Mouse (Mus musculus): ENCODE results near the gene Syn1. TPM values are rescaled to one million over a fixed set of nuclear protein-coding genes. Genes with fewer than 3 reads are reported as not detected.
A peak's percentile ranks its signal among the peaks of the same experiment; 100 is the strongest.

Gene Syn1
- polyA plus RNA-seq, 1 experiment from 2014 or later: 96.9 TPM

DNA sequence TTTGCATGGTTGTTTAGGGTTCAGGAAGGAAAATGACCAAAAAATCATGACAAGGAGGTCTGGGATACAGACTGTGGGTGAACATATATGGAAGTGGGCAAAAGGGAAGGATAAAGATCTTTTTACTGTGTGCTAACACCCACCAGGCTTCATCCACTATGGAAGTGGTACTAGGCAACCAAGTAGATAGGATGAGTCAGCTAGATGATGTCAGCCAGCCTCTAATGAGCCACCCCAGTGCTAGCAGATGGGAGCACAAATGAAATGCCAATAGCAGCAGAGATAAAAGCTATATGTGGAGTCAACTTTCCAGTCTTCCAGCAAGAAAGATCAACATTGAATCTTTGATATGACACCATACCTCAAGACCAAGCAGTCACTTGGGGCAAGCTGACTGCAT is 5.7 kb downstream of the Syn1 start:
- Histone ChIP-seq H3K9me3 (replicated peaks) (no peaks in the 10 kb centered on the region), H3K9ac (replicated peaks) (no peak overlapping the region), H3K27me3 (replicated peaks) (no peaks in the 10 kb centered on the region), H3K4me1 (peaks cover 9% of the 10 kb centered on the region; the same call in 1 of the 2 replicates), H3K4me3 (replicated peaks) (no peak overlapping the region), H3K36me3 (no peaks in the 10 kb centered on the region), H3K4me2 (no peak overlapping the region), H3K27ac (replicated peaks) (no peak overlapping the region)
- ATAC-seq (ENCODE audit: low FRiP score): no peak

DNA sequence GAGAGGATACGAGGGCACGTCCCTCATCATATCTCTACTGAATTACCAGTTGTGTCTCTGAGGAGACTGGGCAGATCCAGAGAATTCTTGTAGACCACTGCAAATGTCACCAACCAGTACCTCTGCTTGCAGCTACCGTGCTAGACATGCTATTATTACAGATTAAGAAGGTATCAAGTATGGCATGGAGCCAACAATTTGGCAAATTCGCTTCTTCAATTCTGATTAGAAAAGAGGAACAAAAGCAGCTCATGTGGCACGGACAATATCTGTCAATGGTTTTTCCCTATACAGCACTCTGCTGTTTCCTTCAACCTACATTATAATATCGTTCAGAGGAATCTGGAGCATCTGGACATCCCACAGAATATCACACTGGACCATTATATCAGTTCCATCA is 7.1 kb downstream of the Syn1 start:
- no peaks in the 10 kb centered on the region for H3K27me3 ChIP-seq (replicated peaks)
- H3K36me3 ChIP-seq: peaks cover 6% of the 10 kb centered on the region; the same call in 1 of the 2 replicates
- no peaks in the 10 kb centered on the region for H3K9me3 ChIP-seq (replicated peaks)
- no peak overlapping the region for H3K9ac ChIP-seq (replicated peaks)
- ATAC-seq (ENCODE audit: low FRiP score): no peak
- H3K4me2 ChIP-seq: no peak overlapping the region
- WGBS: 88% methylated on average over 6 of the region's 6 CpGs
- peaks cover 5% of the 10 kb centered on the region; the same call in 1 of the 2 replicates for H3K4me1 ChIP-seq
- H3K27ac ChIP-seq (replicated peaks): no peak overlapping the region
- H3K4me3 ChIP-seq (replicated peaks): no peak overlapping the region

DNA sequence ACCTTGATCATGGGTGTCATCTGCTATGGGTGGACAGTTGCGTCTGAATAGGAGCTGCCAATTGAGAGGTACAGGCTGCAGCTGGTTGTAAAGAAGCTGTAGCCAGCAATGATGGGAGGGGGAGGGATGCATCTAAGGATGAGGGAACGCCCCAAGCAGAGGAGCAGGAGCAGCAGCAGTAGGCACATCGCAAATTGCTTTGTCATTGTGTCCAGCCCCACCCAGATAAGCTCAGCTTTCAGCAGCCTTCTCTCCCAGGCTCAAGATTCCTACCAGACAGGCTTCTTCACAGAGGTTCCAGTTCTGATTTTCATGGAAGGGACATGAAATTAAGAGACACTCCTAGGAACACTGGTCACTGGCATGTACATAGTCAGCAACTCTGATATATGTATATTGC is 10.7 kb downstream of the Syn1 start:
- WGBS: 22% methylated on average over 3 of the region's 3 CpGs
- H3K27ac ChIP-seq (replicated peaks): no peak overlapping the region
- no peaks in the 10 kb centered on the region for H3K4me1 ChIP-seq
- H3K27me3 ChIP-seq (replicated peaks): no peaks in the 10 kb centered on the region
- H3K4me3 ChIP-seq (replicated peaks): no peak overlapping the region
- no peak overlapping the region for H3K4me2 ChIP-seq
- H3K36me3 ChIP-seq: peaks cover 6% of the 10 kb centered on the region; the same call in 1 of the 2 replicates
- H3K9ac ChIP-seq (replicated peaks): no peak overlapping the region
- H3K9me3 ChIP-seq (replicated peaks): no peaks in the 10 kb centered on the region
- ATAC-seq (ENCODE audit: low FRiP score): no peak

DNA sequence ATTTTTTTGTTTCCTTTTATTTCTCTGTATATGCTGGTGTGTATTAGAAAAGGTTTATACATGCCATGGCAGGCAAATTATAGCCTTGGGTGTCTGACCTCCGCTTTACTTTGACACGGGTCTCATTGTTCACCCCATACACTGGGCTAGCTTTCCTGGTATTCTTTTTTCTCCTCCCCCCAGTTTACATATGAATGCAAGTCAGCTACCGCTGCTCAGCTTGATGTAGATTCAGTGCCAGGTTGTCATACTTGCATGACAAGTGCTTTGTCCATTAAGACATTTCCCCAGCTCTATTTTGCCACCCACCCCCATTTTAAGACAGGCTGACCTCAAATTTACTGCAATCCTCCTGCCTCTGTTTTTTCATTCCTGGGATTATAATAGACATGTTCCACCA is 45.6 kb downstream of the Syn1 start:
- no peak overlapping the region for H3K9ac ChIP-seq (replicated peaks)
- no peaks in the 10 kb centered on the region for H3K27me3 ChIP-seq (replicated peaks)
- H3K4me1 ChIP-seq: no peaks in the 10 kb centered on the region
- WGBS: 32% methylated on average over 3 of the region's 3 CpGs
- H3K9me3 ChIP-seq (replicated peaks): no peaks in the 10 kb centered on the region
- H3K4me2 ChIP-seq: no peak overlapping the region
- no peak overlapping the region for H3K4me3 ChIP-seq (replicated peaks)
- no peaks in the 10 kb centered on the region for H3K36me3 ChIP-seq
- no peak overlapping the region for H3K27ac ChIP-seq (replicated peaks)
- ATAC-seq (ENCODE audit: low FRiP score): no peak

DNA sequence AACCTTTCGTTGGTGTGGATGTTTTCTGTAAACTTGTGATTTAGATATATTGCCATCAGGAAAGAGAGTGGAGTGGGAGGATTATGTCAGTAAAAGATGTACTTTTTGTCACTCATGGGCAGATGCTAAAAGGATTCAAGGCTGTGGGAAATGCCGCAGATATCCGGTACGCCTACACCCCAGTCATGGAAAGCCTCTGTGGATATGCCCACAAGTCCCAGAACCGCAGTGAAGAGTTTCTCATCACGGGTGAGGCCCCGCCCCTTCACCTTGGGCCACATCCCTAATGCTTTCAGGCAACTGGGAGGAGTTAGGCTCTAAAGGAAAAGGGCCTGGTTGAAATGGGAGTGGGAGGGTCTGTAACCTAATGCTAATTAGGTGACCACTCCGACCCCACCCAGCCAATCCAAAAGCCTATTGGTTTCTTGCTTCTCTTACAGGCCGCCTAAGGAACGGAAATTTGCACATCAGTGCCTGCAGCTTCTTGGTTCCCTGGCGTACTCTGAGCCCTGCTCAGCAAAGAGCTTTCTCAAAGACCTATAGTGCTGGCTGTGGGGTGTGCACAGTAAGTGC is 47.8 kb downstream of the Syn1 start:
- H3K4me1 ChIP-seq: no peaks in the 10 kb centered on the region
- H3K9ac ChIP-seq (replicated peaks): no peak overlapping the region
- WGBS: 38% methylated on average over 11 of the region's 11 CpGs
- H3K9me3 ChIP-seq (replicated peaks): no peaks in the 10 kb centered on the region
- H3K27ac ChIP-seq (replicated peaks): no peak overlapping the region
- H3K4me2 ChIP-seq: no peak overlapping the region
- no peak overlapping the region for H3K4me3 ChIP-seq (replicated peaks)
- no peak for ATAC-seq (ENCODE audit: low FRiP score)
- H3K36me3 ChIP-seq: no peaks in the 10 kb centered on the region
- H3K27me3 ChIP-seq (replicated peaks): no peaks in the 10 kb centered on the region

DNA sequence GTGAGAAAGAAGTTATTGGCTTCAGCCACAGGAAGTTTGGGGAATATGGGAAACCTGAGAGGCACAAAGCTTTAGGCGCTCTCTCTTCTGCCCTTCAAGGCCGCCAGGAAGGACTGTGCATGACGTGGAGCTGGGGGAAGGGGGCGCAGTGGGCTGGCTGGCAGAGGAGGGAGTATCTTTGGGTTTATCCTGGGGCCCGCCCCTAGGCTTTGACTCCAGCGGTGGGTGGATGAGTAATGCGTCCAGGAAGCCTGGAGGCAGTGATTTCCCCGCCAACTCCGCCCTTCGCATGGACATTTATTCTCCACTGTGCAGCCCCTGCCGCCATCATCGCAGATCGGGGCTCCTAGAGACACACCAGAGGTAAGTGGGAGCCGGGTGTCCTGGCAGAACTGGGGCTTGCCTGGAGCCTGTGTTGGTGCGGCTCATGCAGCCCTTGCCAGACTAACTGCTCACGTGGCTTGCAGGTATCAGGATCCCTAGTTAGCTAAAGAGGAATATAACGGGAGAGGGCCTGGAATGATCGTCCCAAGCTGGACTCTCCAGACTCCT is 50.8 kb downstream of the Syn1 start, which contains the start of gene Timp1:
Timp1 (plus strand) TSS at position 205 of the 552 bp plus-strand sequence.
- Histone ChIP-seq H3K4me1 (no peaks in the 10 kb centered on the region), H3K27me3 (replicated peaks) (no peaks in the 10 kb centered on the region), H3K4me2 (peak within 1 kb of the TSS; percentile 36), H3K9me3 (replicated peaks) (no peaks in the 10 kb centered on the region), H3K9ac (replicated peaks) (0 out of 2 replicates have a peak within 1 kb of the TSS, but pooled peaks have one; percentile 5), H3K36me3 (no peaks in the 10 kb centered on the region), H3K27ac (replicated peaks) (no peak within 1 kb of the TSS), H3K4me3 (replicated peaks) (0 out of 2 replicates have a peak within 1 kb of the TSS, but pooled peaks have one; percentile 12)
- no peak for ATAC-seq (ENCODE audit: low FRiP score)
- WGBS: 35% methylated on average over 18 of the region's 18 CpGs

DNA sequence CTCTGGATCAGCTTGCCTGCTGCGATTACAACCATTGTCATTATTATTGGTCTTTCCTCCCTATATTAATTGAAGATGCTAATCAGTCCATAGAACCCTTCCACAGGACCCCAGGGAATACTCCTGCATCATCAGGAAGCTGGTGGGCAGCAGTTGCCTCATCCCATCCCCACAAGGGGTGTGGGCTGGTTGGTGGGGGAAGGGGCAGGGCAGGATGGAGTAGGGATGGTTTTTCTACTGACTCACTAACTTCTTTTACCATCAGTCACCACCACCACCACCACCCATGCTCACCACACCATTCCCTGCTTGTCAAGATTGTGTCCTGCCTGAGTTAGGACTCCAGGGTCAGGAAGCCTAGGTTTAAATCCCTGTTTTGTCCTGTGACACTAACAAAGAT is 51.6 kb downstream of the Syn1 start:
- 50% methylated on average over 1 of the region's 1 CpGs for WGBS
- H3K36me3 ChIP-seq: no peaks in the 10 kb centered on the region
- no peak overlapping the region for H3K4me3 ChIP-seq (replicated peaks)
- no peak overlapping the region for H3K27ac ChIP-seq (replicated peaks)
- no peaks in the 10 kb centered on the region for H3K4me1 ChIP-seq
- H3K9ac ChIP-seq (replicated peaks): no peak overlapping the region
- no peak for ATAC-seq (ENCODE audit: low FRiP score)
- H3K4me2 ChIP-seq: no peak overlapping the region
- H3K9me3 ChIP-seq (replicated peaks): no peaks in the 10 kb centered on the region
- H3K27me3 ChIP-seq (replicated peaks): no peaks in the 10 kb centered on the region

DNA sequence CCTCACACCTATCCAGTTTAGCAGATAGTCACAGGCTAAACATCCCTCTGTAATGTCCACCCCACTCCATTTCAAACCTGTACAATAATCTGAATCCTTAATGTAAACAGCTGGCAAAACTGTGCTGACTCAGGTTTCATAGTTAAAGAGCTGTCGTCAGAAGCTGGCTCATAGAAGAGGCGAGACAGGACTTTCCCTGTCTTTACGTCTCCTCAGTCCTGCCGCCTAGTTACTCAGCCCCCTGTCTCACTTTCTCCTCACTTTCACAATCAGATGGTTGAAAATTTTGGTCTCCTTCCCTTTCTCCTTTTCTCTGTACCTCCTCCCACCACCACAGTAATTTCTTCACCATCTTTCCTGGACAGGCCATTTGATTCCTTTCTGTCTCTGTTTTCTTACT is 52.7 kb downstream of the Syn1 start:
- H3K4me1 ChIP-seq: no peaks in the 10 kb centered on the region
- H3K4me2 ChIP-seq: no peak overlapping the region
- H3K9me3 ChIP-seq (replicated peaks): no peaks in the 10 kb centered on the region
- no peaks in the 10 kb centered on the region for H3K36me3 ChIP-seq
- H3K4me3 ChIP-seq (replicated peaks): no peak overlapping the region
- H3K9ac ChIP-seq (replicated peaks): no peak overlapping the region
- H3K27ac ChIP-seq (replicated peaks): no peak overlapping the region
- no peaks in the 10 kb centered on the region for H3K27me3 ChIP-seq (replicated peaks)
- 76% methylated on average over 4 of the region's 4 CpGs for WGBS
- ATAC-seq (ENCODE audit: low FRiP score): no peak

DNA sequence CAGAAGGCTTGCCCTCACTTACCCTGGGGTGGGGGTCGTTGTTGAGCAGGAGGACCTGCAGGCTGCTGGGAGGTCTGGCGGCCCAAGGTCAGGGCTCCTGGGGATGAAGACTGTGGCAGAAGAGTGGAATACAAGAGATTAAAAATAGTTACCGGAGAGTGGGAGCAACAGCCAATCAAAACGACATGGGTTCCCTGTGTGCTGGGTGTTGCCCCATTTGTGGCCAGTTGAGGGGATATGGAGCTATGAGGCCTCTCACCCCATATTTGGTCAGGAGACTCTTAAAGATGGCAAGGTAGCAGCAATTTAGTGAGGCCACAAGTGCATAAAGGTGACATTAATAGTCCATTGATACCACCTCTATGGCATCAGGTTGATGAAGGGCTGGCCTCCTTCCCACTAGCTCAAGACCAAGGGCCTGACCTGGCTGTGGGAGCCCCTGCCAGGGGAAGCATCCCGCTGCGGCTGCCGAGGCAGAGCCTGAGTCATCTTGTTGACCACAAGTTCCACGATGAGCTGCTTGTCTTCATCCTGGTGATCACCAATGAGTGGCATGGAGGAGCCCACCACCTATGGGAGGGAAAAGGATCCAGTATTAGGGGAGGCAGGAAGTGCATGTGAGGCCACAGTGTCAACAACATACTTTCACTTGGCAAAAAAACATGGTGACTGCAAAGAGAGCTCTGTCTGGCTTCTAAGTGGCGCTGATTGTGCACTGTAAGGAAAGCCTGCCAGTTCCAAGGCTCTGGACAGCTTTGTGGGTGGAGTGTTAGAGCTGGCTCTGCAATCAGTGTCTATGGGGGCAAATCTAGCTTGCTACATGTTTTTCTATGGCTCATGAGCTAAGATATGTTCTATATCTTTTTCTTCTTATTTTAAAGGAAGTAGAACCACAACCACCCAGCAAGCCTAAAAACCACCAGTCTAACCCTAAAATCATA is 57.4 kb downstream of the Syn1 start:
- H3K27me3 ChIP-seq (replicated peaks): no peaks in the 10 kb centered on the region
- no peaks in the 10 kb centered on the region for H3K9me3 ChIP-seq (replicated peaks)
- H3K4me3 ChIP-seq (replicated peaks): no peak overlapping the region
- H3K27ac ChIP-seq (replicated peaks): no peak overlapping the region
- H3K4me2 ChIP-seq: no peak overlapping the region
- WGBS: 86% methylated on average over 9 of the region's 9 CpGs
- 0 out of 2 replicates have a peak, but pooled peaks cover 2% of the 10 kb centered on the region for H3K36me3 ChIP-seq
- 0 out of 2 replicates have a peak, but pooled peaks cover 3% of the 10 kb centered on the region for H3K4me1 ChIP-seq
- ATAC-seq (ENCODE audit: low FRiP score): no peak
- H3K9ac ChIP-seq (replicated peaks): no peak overlapping the region

DNA sequence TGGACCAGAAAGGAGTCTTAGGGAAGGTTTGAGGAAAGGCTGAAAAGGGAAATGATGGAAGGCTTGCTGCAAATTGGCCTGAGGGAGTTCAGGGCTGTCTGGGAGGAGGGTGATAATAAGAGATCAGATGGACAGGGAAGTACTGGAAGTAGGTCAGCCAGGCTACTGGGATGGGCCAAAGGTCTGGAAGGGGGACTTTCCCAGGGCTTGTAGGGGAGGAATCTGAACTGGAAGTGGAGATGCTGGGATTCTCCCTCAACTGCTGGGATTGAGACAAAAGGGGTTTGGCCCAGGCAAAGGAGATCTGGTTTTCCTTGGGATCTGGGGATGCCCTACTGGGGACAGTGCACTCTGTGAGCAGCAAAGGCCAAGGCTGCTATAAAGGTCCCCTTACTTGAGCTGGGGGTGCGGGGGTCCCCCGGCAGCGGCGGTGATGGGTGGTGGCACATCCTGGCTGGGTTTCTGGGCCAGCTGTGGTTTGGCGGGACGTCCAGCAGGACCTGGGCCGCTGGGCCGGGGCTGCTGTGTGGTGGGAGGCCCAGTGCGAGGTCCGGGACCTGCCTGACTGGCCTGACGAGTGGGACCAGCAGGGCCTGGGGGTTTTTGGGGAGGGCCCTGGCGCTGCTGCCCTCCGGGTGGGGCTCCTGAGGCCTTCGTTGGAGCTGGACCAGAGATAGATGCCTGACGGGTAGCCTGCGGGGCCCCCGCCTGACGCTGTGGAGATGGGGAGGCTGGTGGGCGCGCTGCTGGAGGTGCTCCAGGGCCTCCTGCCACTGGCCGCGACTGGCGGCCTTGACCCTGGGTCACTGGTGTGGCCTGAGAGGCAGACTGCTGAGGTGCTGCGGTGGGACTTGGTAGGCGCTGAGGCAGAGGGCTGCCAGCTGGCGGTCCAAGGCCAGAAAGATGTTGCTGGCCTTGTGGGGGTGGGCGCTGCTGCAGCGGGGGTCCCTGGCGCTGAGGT is 58.4 kb downstream of the Syn1 start:
- Histone ChIP-seq H3K4me1 (0 out of 2 replicates have a peak, but pooled peaks cover 3% of the 10 kb centered on the region), H3K27me3 (replicated peaks) (no peaks in the 10 kb centered on the region), H3K36me3 (0 out of 2 replicates have a peak, but pooled peaks cover 2% of the 10 kb centered on the region), H3K4me3 (replicated peaks) (no peak overlapping the region), H3K4me2 (no peak overlapping the region), H3K9me3 (replicated peaks) (no peaks in the 10 kb centered on the region), H3K27ac (replicated peaks) (no peak overlapping the region), H3K9ac (replicated peaks) (no peak overlapping the region)
- WGBS: 47% methylated on average over 24 of the region's 29 CpGs
- ATAC-seq (ENCODE audit: low FRiP score): no peak
